Mouse (Mus musculus) frontal cortex, adult 2 months (tissue): ENCODE data around the gene Zc3h8. TPM values are rescaled to one million over a fixed set of nuclear protein-coding genes. Genes with fewer than 3 reads are reported as not detected.

Experiments
- DNase-seq, 2 experiments: peaks; one replicate each; pipeline ENCODE4 v3.0.0; 2022; ENCODE audit warnings: low spot score in 1 of 2; ENCODE audit errors: extremely low spot score in 1 of 2
- polyA plus RNA-seq: library from polyadenylated mRNA; depleted of rRNA; stranded (reverse); fragments of >200 nt; gene quantifications from 2 replicates; pipeline ENCODE4 v1.2.3, GENCODE M21; 2012; rRNA removed

Gene Zc3h8
- polyA plus RNA-seq = 8.4 and 9.3 TPM in 2 replicates

- peak; percentile 91 to 98 for DNase-seq
These were observed at the start of gene Zc3h8 for GRCm38 (mm10) chr2:128943538-128944528. Gene Zc3h8 (minus strand): TSS chr2:128944077.

GRCm38 (mm10) chr2:128984746-128985145, 40.9 kb upstream of the Zc3h8 start:
- DNase-seq = no peak

DNA sequence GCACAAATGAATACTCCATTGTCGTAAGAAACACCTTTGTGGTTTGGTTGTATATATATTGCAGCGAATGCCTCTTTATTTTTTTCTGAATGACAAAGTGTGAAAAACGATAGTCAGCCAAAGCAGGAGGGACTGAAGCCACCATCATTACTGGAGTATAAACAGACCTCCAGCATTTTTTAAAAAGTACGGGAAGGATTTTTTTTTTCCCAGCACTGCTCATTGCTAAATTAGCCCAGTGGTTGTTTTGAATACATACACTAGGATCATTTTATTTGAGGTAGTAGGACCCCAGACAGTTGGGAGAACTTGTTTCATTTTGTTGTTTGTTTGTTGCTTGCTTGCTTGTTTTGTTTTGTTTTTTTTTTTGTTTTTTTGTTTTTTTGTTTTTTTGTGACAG, 31.7 kb upstream of the Zc3h8 start:
- no peak for DNase-seq

DNA sequence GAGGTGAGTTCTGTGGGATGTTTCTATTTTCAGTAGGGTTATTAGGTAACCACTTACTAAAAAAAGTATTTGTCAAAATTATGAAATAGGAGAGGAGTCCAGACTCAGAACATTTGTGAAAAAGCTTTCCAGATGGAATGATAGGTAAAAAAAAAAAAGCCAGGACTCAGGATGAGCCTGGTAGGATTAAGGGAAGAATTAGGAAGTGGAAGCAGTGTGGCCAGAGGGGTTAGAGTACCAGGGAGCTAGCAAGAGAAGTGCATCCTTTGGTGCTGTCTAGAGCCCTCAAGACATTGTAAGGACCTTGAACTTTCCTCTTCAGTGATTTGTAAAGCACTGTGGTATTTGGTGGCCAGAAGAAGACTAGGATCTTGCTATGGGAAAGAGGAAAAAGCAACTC, 28.4 kb upstream of the Zc3h8 start:
- no peak for DNase-seq

DNA sequence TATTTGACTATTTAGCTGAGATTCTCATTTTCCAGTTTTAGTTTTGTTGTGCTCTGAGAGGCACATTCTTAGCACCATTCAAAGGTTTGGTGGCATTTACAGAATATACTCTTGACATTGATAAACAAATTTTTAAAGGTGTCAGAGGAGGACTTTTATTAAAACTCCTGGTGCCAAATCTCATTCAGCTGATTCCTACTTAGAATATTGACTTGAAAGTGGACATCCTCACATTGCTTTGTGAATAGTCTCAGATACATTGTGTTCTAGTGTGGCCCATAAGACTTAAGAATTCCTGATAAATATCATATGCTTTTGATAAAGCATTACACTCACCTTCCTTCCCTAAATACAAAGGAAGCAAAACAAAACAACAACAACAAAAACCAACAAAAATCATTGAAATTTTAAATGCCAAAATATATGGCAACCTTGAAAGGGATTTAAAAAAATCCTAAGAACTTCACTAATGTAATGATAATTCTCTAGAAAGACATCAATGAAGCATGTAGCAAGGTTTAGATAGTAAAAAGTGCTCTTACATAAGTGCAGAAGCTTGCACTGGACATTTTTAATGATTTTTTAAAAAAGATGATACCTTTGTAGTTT, 24.7 kb upstream of the Zc3h8 start:
- DNase-seq = no peak

- peak; percentile 40 to 60 for DNase-seq
These were observed 24.0 kb upstream of the Zc3h8 start, which contains the start of gene Gm10762 for GRCm38 (mm10) chr2:128967661-128968441. Gene Gm10762 (minus strand): TSS chr2:128967725.

GRCm38 (mm10) chr2:128966641-128967580, 23.0 kb upstream of the Zc3h8 start, which contains the start of gene Zc3h6:
Gene Zc3h6 (plus strand): TSS chr2:128967402.
- peak; percentile 93 to 100 for DNase-seq

DNA sequence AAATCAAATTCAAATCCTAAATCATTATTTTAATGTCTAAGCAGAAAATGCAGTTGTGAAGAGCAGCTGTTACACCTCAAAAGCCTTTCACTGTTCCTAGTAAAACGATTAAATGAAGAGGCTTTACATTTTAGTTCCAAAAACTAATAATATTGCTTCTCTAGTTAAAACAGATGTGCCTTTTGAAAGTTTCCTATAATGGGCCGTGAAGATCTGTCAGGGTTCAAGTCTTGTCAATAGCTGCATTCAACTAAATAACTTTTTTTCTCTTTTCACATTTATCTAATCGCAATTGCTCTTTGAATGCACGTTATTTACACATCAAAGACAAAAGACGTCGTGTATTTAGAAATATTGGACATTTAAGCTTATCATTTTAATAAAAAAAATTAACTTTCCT, 22.4 kb upstream of the Zc3h8 start:
- no peak for DNase-seq

DNA sequence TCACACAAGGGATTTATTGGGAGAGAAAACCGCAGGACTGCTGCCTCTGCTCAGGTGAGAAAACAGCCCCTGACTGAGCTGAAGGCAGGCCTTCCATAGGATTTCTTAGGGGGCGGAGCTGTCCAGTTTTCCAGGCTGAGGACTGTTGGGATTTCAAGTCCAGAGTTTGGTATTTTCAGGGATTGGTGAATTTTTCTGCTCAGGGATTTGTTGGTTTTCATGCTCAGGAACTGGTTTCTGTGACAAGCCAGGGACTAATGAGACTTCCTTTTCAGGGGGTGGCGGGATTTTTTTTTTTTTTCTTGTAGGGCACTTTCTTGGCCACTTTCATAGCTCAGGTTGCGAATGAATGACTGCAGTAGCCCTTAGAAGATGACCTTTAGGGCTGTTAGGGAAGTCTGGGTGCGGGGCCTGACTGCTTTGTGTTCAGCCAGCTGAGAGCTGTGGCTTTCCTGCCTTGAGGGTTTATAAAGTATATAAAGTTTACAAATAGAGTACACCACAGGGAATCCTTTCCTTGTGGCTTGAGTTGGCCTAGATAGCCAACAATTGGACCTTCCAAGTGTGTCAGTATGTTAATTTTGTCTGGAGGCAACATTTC, 21.7 kb upstream of the Zc3h8 start:
- no peak for DNase-seq

DNA sequence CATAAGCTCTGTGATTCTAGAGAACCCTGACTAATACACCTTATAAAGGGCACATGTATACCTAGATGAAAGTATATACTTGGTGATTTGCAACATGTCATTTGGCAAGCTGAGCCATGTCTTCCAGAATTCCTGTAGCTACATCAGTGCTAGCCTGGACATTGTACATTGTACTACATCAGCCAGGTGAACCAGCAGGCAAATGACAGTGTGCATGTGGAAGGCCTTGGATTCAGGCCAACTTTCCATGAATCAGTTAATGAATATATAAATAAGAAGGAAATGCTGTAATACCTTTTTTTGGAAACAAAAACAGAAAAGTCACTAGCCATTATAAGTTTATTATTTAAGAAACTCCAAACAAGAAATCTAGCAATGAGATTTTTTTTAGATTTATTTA, 10.3 kb upstream of the Zc3h8 start:
- no peak for DNase-seq

- DNase-seq = peak in 1 of 2 experiments; percentile 77
These were observed 4.2 kb upstream of the Zc3h8 start for GRCm38 (mm10) chr2:128947962-128948588.

DNA sequence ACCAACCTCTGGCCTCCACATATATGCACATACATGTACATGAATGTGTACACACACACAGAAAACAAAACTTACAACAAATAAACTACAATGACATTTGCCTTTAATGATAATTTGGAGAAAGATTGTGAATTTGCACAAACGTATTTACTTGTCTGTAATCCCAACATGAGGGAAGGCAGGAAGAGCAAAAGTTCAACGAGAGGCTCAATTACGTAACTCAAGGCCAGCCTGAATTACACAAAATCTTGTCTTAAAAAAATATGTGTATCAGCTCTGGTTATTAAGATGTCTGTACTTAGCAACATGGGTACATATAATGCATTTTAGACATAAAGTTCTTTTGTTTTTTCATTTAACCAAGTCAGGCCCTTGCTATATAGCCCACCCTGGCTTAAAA, 7.6 kb downstream of the Zc3h8 start:
- no peak for DNase-seq

- DNase-seq = no peak
These were observed 13.2 kb downstream of the Zc3h8 start for GRCm38 (mm10) chr2:128930704-128931103.

DNA sequence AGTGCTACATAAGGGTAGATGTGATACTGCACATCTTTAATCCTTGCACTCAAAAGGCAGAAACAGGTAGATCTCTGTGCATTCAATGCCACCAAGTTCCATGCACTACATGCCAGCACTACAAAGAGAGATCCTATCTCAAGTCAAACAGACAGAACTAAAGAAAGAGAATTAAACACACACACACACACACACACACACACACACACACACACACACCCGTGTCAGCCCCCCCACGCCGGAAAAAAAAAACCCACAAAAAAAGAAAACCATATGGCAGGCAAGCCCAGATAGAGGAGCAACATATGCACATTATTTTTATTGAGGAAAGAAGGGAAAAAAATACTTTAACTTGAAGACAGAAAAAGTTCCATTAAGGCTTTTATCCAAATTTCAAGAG, 15.4 kb downstream of the Zc3h8 start:
- DNase-seq = peak in 1 of 2 experiments; percentile 45

- no peak for DNase-seq
These were observed 19.1 kb downstream of the Zc3h8 start for GRCm38 (mm10) chr2:128924799-128925198.

- DNase-seq = peak in 1 of 2 experiments; percentile 7
These were observed 27.3 kb downstream of the Zc3h8 start for GRCm38 (mm10) chr2:128916528-128916927.

- DNase-seq = no peak
These were observed 28.9 kb downstream of the Zc3h8 start for GRCm38 (mm10) chr2:128914978-128915377.

DNA sequence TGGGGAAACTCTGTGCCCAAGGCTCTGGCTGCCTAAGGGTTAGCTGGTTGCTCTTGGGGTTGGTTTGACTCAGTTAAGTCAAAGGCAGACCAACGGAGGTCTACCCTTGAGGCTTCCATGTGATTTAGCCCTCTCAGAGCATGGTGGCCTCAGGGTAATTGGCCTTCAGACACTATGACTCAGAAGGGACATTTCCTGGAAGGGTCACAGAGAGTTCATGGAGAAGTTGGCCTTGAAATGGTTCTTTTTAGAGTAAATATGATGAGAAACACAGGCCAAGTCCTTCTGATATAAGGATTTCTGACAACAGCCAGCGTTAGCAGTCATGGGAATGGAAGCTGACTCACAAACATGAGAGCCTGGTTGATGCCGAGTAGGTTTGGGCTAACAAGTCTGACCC, 40.2 kb downstream of the Zc3h8 start:
- no peak for DNase-seq

- no peak for DNase-seq
These were observed 41.0 kb downstream of the Zc3h8 start for GRCm38 (mm10) chr2:128902843-128903242.
